In genomic region chr5:129632270-129633250, GRCm38 (mm10) we compare ENCODE assay signal across 1 mouse cellular context. TPM values are rescaled to one million over a fixed set of nuclear protein-coding genes. Genes with fewer than 3 reads are reported as not detected.
"Had no signal": no experiment of that assay in that cellular context is flagged by ENCODE, and none has a peak within 500 bp of the region (broad histone marks: within the 10 kb centered on the region; RNA-seq: fewer than 3 reads in every experiment).

No protein-coding gene starts in this region.

RNA-seq across cellular contexts. Expression of gene Mmp17, which starts 48.6 kb away (rescaled TPM):
- polyA plus RNA-seq: macrophage had no signal
